Mouse (Mus musculus): ENCODE measurements around the gene Cacna1i. TPM values are rescaled to one million over a fixed set of nuclear protein-coding genes. Genes with fewer than 3 reads are reported as not detected.

The Cacna1i gene
- polyA plus RNA-seq, 1 experiment = not detected

GRCm38 (mm10) chr15:80387185-80387584 is 100.1 kb downstream of the Cacna1i start:
- Histone ChIP-seq H3K4me1 (ENCODE audit: control insufficient read depth, insufficient read depth, low read length) (no peaks in the 10 kb centered on the region), H3K36me3 (ENCODE audit: control insufficient read depth, insufficient read depth, low read length, poor library complexity, severe bottlenecking) (no peaks in the 10 kb centered on the region), H3K27me3 (ENCODE audit: control insufficient read depth, insufficient read depth, low read length, poor library complexity, severe bottlenecking) (no peaks in the 10 kb centered on the region), H3K9ac (ENCODE audit: low read depth, poor library complexity, severe bottlenecking) (no peak overlapping the region), H3K27ac (ENCODE audit: insufficient read depth, low read length) (no peak overlapping the region), H3K4me3 (ENCODE audit: low read depth, low read length) (no peak overlapping the region), H3K9me3 (replicated peaks; ENCODE audit: control insufficient read depth, insufficient read depth, low read length, poor library complexity, severe bottlenecking) (no peaks in the 10 kb centered on the region)
- TF ChIP-seq CTCF (IDR thresholded peaks at IDR 0.05; ENCODE audit: low read depth, low read length) (no peak), EP300 (IDR thresholded peaks at IDR 0.05; ENCODE audit: insufficient read depth, low read depth, low read length) (no peak), POLR2A (IDR thresholded peaks at IDR 0.05; ENCODE audit: insufficient read depth, low read length) (no peak)

- H3K9ac ChIP-seq (ENCODE audit: low read depth, poor library complexity, severe bottlenecking) = no peak overlapping the region
- H3K4me3 ChIP-seq (ENCODE audit: low read depth, low read length) = no peak overlapping the region
- TF ChIP-seq POLR2A (IDR thresholded peaks at IDR 0.05; ENCODE audit: insufficient read depth, low read length) (no peak), CTCF (IDR thresholded peaks at IDR 0.05; ENCODE audit: low read depth, low read length) (no peak), EP300 (IDR thresholded peaks at IDR 0.05; ENCODE audit: insufficient read depth, low read depth, low read length) (no peak)
Measured at GRCm38 (mm10) chr15:80391791-80392190, 104.8 kb downstream of the Cacna1i start.

GRCm38 (mm10) chr15:80395035-80395434 is 108.0 kb downstream of the Cacna1i start:
- H3K4me1 ChIP-seq (ENCODE audit: control insufficient read depth, insufficient read depth, low read length) = no peaks in the 10 kb centered on the region
- no peaks in the 10 kb centered on the region for H3K27me3 ChIP-seq (ENCODE audit: control insufficient read depth, insufficient read depth, low read length, poor library complexity, severe bottlenecking)
- H3K4me3 ChIP-seq (ENCODE audit: low read depth, low read length) = peak overlapping the region; percentile 59
- H3K9me3 ChIP-seq (replicated peaks; ENCODE audit: control insufficient read depth, insufficient read depth, low read length, poor library complexity, severe bottlenecking) = no peaks in the 10 kb centered on the region
- H3K27ac ChIP-seq (ENCODE audit: insufficient read depth, low read length) = no peak overlapping the region
- TF ChIP-seq CTCF (IDR thresholded peaks at IDR 0.05; ENCODE audit: low read depth, low read length) (no peak), POLR2A (IDR thresholded peaks at IDR 0.05; ENCODE audit: insufficient read depth, low read length) (no peak), EP300 (IDR thresholded peaks at IDR 0.05; ENCODE audit: insufficient read depth, low read depth, low read length) (no peak)
- H3K36me3 ChIP-seq (ENCODE audit: control insufficient read depth, insufficient read depth, low read length, poor library complexity, severe bottlenecking) = no peaks in the 10 kb centered on the region
- peak overlapping the region; percentile 8; the same call in 1 of the 2 replicates for H3K9ac ChIP-seq (ENCODE audit: low read depth, poor library complexity, severe bottlenecking)

More at GRCm38 (mm10) chr15:80391791-80392190, 104.8 kb downstream of the Cacna1i start:
- Histone ChIP-seq H3K4me1 (ENCODE audit: control insufficient read depth, insufficient read depth, low read length) (no peaks in the 10 kb centered on the region), H3K9me3 (replicated peaks; ENCODE audit: control insufficient read depth, insufficient read depth, low read length, poor library complexity, severe bottlenecking) (no peaks in the 10 kb centered on the region), H3K27ac (ENCODE audit: insufficient read depth, low read length) (no peak overlapping the region), H3K27me3 (ENCODE audit: control insufficient read depth, insufficient read depth, low read length, poor library complexity, severe bottlenecking) (no peaks in the 10 kb centered on the region), H3K36me3 (ENCODE audit: control insufficient read depth, insufficient read depth, low read length, poor library complexity, severe bottlenecking) (no peaks in the 10 kb centered on the region)

- Histone ChIP-seq H3K36me3 (ENCODE audit: control insufficient read depth, insufficient read depth, low read length, poor library complexity, severe bottlenecking) (no peaks in the 10 kb centered on the region), H3K4me1 (ENCODE audit: control insufficient read depth, insufficient read depth, low read length) (no peaks in the 10 kb centered on the region)
- TF ChIP-seq EP300 (IDR thresholded peaks at IDR 0.05; ENCODE audit: insufficient read depth, low read depth, low read length) = no peak
- no peak for TF ChIP-seq POLR2A (IDR thresholded peaks at IDR 0.05; ENCODE audit: insufficient read depth, low read length)
- TF ChIP-seq CTCF (IDR thresholded peaks at IDR 0.05; ENCODE audit: low read depth, low read length) = no peak
Measured at GRCm38 (mm10) chr15:80399451-80399850, 112.4 kb downstream of the Cacna1i start.

GRCm38 (mm10) chr15:80401387-80401898 is 114.4 kb downstream of the Cacna1i start:
- Histone ChIP-seq H3K27ac (ENCODE audit: insufficient read depth, low read length) (no peak overlapping the region), H3K36me3 (ENCODE audit: control insufficient read depth, insufficient read depth, low read length, poor library complexity, severe bottlenecking) (no peaks in the 10 kb centered on the region), H3K4me3 (ENCODE audit: low read depth, low read length) (no peak overlapping the region)

More at GRCm38 (mm10) chr15:80399451-80399850, 112.4 kb downstream of the Cacna1i start:
- Histone ChIP-seq H3K9me3 (replicated peaks; ENCODE audit: control insufficient read depth, insufficient read depth, low read length, poor library complexity, severe bottlenecking) (no peaks in the 10 kb centered on the region), H3K4me3 (ENCODE audit: low read depth, low read length) (no peak overlapping the region), H3K27ac (ENCODE audit: insufficient read depth, low read length) (no peak overlapping the region), H3K27me3 (ENCODE audit: control insufficient read depth, insufficient read depth, low read length, poor library complexity, severe bottlenecking) (no peaks in the 10 kb centered on the region), H3K9ac (ENCODE audit: low read depth, poor library complexity, severe bottlenecking) (no peak overlapping the region)

GRCm38 (mm10) chr15:80401980-80402379 is 114.9 kb downstream of the Cacna1i start:
- no peaks in the 10 kb centered on the region for H3K27me3 ChIP-seq (ENCODE audit: control insufficient read depth, insufficient read depth, low read length, poor library complexity, severe bottlenecking)
- no peaks in the 10 kb centered on the region for H3K36me3 ChIP-seq (ENCODE audit: control insufficient read depth, insufficient read depth, low read length, poor library complexity, severe bottlenecking)
- TF ChIP-seq CTCF (IDR thresholded peaks at IDR 0.05; ENCODE audit: low read depth, low read length) (no peak), EP300 (IDR thresholded peaks at IDR 0.05; ENCODE audit: insufficient read depth, low read depth, low read length) (no peak), POLR2A (IDR thresholded peaks at IDR 0.05; ENCODE audit: insufficient read depth, low read length) (no peak)

More at GRCm38 (mm10) chr15:80401387-80401898, 114.4 kb downstream of the Cacna1i start:
- Histone ChIP-seq H3K27me3 (ENCODE audit: control insufficient read depth, insufficient read depth, low read length, poor library complexity, severe bottlenecking) (no peaks in the 10 kb centered on the region), H3K9ac (ENCODE audit: low read depth, poor library complexity, severe bottlenecking) (no peak overlapping the region), H3K4me1 (ENCODE audit: control insufficient read depth, insufficient read depth, low read length) (no peaks in the 10 kb centered on the region), H3K9me3 (replicated peaks; ENCODE audit: control insufficient read depth, insufficient read depth, low read length, poor library complexity, severe bottlenecking) (no peaks in the 10 kb centered on the region)
- no peak for TF ChIP-seq EP300 (IDR thresholded peaks at IDR 0.05; ENCODE audit: insufficient read depth, low read depth, low read length)
- no peak for TF ChIP-seq CTCF (IDR thresholded peaks at IDR 0.05; ENCODE audit: low read depth, low read length)
- no peak for TF ChIP-seq POLR2A (IDR thresholded peaks at IDR 0.05; ENCODE audit: insufficient read depth, low read length)

More at GRCm38 (mm10) chr15:80401980-80402379, 114.9 kb downstream of the Cacna1i start:
- Histone ChIP-seq H3K9ac (ENCODE audit: low read depth, poor library complexity, severe bottlenecking) (no peak overlapping the region), H3K4me3 (ENCODE audit: low read depth, low read length) (no peak overlapping the region), H3K27ac (ENCODE audit: insufficient read depth, low read length) (no peak overlapping the region), H3K4me1 (ENCODE audit: control insufficient read depth, insufficient read depth, low read length) (no peaks in the 10 kb centered on the region), H3K9me3 (replicated peaks; ENCODE audit: control insufficient read depth, insufficient read depth, low read length, poor library complexity, severe bottlenecking) (no peaks in the 10 kb centered on the region)

Measured in ES-Bruce4 (cell line).